Mouse (Mus musculus): ENCODE data around the gene Spg21. TPM values are rescaled to one million over a fixed set of nuclear protein-coding genes. Genes with fewer than 3 reads are reported as not detected.

The Spg21 gene
- polyA plus RNA-seq, 1 experiment from 2014 or later = 79.6 TPM

Other genes with a start within 250 kb of the Spg21 start
- 0.82 and 0.95 TPM in 2 replicates for gene Cilp, start 195.8 kb upstream of the Spg21 start, polyA plus RNA-seq (2015; fragmentation: Nextera tagmentation; extraction: Ambion mirVana)
- 47.8 and 50.4 TPM in 2 replicates for gene Clpx, start 166.7 kb upstream of the Spg21 start, polyA plus RNA-seq (2015; fragmentation: Nextera tagmentation; extraction: Ambion mirVana)
- 8.4 and 8.6 TPM in 2 replicates for gene Pdcd7, start 114.8 kb upstream of the Spg21 start, polyA plus RNA-seq (2015; fragmentation: Nextera tagmentation; extraction: Ambion mirVana)
- 0.31 TPM in 1 of 2 replicates, not detected in the other for gene Ubap1l, start 99.9 kb upstream of the Spg21 start, polyA plus RNA-seq (2015; fragmentation: Nextera tagmentation; extraction: Ambion mirVana)
- 1.0 and 1.1 TPM in 2 replicates for gene Kbtbd13, start 69.3 kb upstream of the Spg21 start, polyA plus RNA-seq (2015; fragmentation: Nextera tagmentation; extraction: Ambion mirVana)
- gene Rasl12, start 62.4 kb upstream of the Spg21 start, polyA plus RNA-seq (2015; fragmentation: Nextera tagmentation; extraction: Ambion mirVana) = 6.2 and 6.5 TPM in 2 replicates
- 1.1 and 1.6 TPM in 2 replicates for gene Slc51b, start 38.0 kb upstream of the Spg21 start, polyA plus RNA-seq (2015; fragmentation: Nextera tagmentation; extraction: Ambion mirVana)
- 18.2 and 19.9 TPM in 2 replicates for gene Mtfmt, start 25.2 kb upstream of the Spg21 start, polyA plus RNA-seq (2015; fragmentation: Nextera tagmentation; extraction: Ambion mirVana)
- gene Ankdd1a, start 59.2 kb downstream of the Spg21 start, polyA plus RNA-seq (2015; fragmentation: Nextera tagmentation; extraction: Ambion mirVana) = 0.14 TPM in 1 of 2 replicates, not detected in the other
- 17.0 and 18.1 TPM in 2 replicates for gene Plekho2, start 119.1 kb downstream of the Spg21 start, polyA plus RNA-seq (2015; fragmentation: Nextera tagmentation; extraction: Ambion mirVana)
- gene Pif1, start 126.2 kb downstream of the Spg21 start, polyA plus RNA-seq (2015; fragmentation: Nextera tagmentation; extraction: Ambion mirVana) = 11.4 and 12.3 TPM in 2 replicates
- gene Rbpms2, start 168.7 kb downstream of the Spg21 start, polyA plus RNA-seq (2015; fragmentation: Nextera tagmentation; extraction: Ambion mirVana) = 19.3 and 23.2 TPM in 2 replicates
- gene Oaz2, start 207.1 kb downstream of the Spg21 start, polyA plus RNA-seq (2015; fragmentation: Nextera tagmentation; extraction: Ambion mirVana) = 231 and 236 TPM in 2 replicates

All from stomach, embryonic 15.5 days (tissue).